Mouse (Mus musculus) myocyte (in vitro differentiated cells): Measurements from ENCODE around the gene Ttc19. TPM values are rescaled to one million over a fixed set of nuclear protein-coding genes. Genes with fewer than 3 reads are reported as not detected.
A peak's percentile ranks its signal among the peaks of the same experiment; 100 is the strongest.

Source experiments
- H3K27me3 ChIP-seq: one replicate; pipeline ENCODE4 v1.6.1; 2011; ENCODE audit not compliant: control insufficient read depth, insufficient read depth, insufficient read length
- H3K36me3 ChIP-seq: one replicate; pipeline ENCODE4 v1.6.1; 2011; ENCODE audit not compliant: control insufficient read depth, insufficient read depth
- H3K4me2 ChIP-seq: one replicate; pipeline ENCODE4 v1.6.1; 2011; ENCODE audit warnings: low read depth, control low read depth
- H3K4me3 ChIP-seq: one replicate; pipeline ENCODE4 v1.5.1; 2011; ENCODE audit warnings: mild to moderate bottlenecking, control low read depth, moderate library complexity
- H3K79me2 ChIP-seq: one replicate; pipeline ENCODE4 v1.6.1; 2011; ENCODE audit not compliant: control insufficient read depth, insufficient read depth
- H3ac ChIP-seq: one replicate; pipeline ENCODE4 v1.6.1; 2011; ENCODE audit not compliant: control insufficient read depth, insufficient read length
- CEBPB ChIP-seq: IDR thresholded peaks from 2 replicates; pipeline ENCODE4 v1.6.1; 2011; ENCODE audit warnings: mild to moderate bottlenecking, moderate library complexity; ENCODE audit not compliant: poor library complexity, insufficient read depth, severe bottlenecking
- E2F4 ChIP-seq: IDR thresholded peaks from one replicate; pipeline ENCODE4 v1.6.1; 2011; ENCODE audit warnings: mild to moderate bottlenecking, control low read depth, moderate library complexity; ENCODE audit not compliant: insufficient read depth
- MAX ChIP-seq: IDR thresholded peaks from one replicate; pipeline ENCODE4 v1.6.1; 2011; ENCODE audit warnings: low read depth, mild to moderate bottlenecking, control low read depth
- MYOD1 ChIP-seq, 3 experiments: IDR thresholded peaks; one replicate each; pipeline ENCODE4 v1.6.1; 2011; ENCODE audit warnings: control low read depth in 2 of 3, low read depth in 2 of 3, mild to moderate bottlenecking in 2 of 3, moderate library complexity in 1 of 3; ENCODE audit not compliant: insufficient read length in 2 of 3, control insufficient read depth in 1 of 3
- MYOG ChIP-seq, 3 experiments: IDR thresholded peaks; one replicate each; pipeline ENCODE4 v1.6.1; 2011; ENCODE audit warnings: control low read depth in 2 of 3, low read depth in 2 of 3, mild to moderate bottlenecking in 2 of 3; ENCODE audit not compliant: insufficient read length in 2 of 3, control insufficient read depth in 1 of 3, insufficient read depth in 1 of 3
- POLR2A ChIP-seq: IDR thresholded peaks from one replicate; pipeline ENCODE4 v1.6.1; 2011; ENCODE audit warnings: low read depth, mild to moderate bottlenecking, control low read depth, moderate library complexity; ENCODE audit not compliant: insufficient read length
- POLR2AphosphoS2 ChIP-seq: IDR thresholded peaks from one replicate; pipeline ENCODE4 v1.6.1; 2011; ENCODE audit warnings: low read depth, control low read depth; ENCODE audit not compliant: insufficient read length
- REST ChIP-seq: IDR thresholded peaks from one replicate; pipeline ENCODE4 v1.6.1; 2011; ENCODE audit warnings: mild to moderate bottlenecking, control low read depth, moderate library complexity; ENCODE audit not compliant: insufficient read depth, insufficient read length
- SRF ChIP-seq: IDR thresholded peaks from one replicate; pipeline ENCODE4 v1.6.1; 2011; ENCODE audit warnings: low read depth; ENCODE audit not compliant: control insufficient read depth, insufficient read length
- TCF12 ChIP-seq: IDR thresholded peaks from one replicate; pipeline ENCODE4 v1.6.1; 2011; ENCODE audit warnings: mild to moderate bottlenecking, control low read depth; ENCODE audit not compliant: poor library complexity, insufficient read depth, severe bottlenecking
- TCF3 ChIP-seq: IDR thresholded peaks from one replicate; pipeline ENCODE4 v1.6.1; 2011; ENCODE audit warnings: low read depth, control low read depth; ENCODE audit not compliant: insufficient read length
- USF1 ChIP-seq: IDR thresholded peaks from one replicate; pipeline ENCODE4 v1.6.1; 2011; ENCODE audit warnings: low read depth, mild to moderate bottlenecking, control low read depth, moderate library complexity
- polyA plus RNA-seq: library from polyadenylated mRNA; unstranded; fragments of >200 nt; fragmentation: generic; extraction: Trizol; gene quantifications from one replicate; pipeline ENCODE4 v1.2.1, GENCODE M21; 2012; ENCODE audit warnings: missing spikeins

Ttc19 gene
- polyA plus RNA-seq, 1 experiment: 9.4 TPM

DNA sequence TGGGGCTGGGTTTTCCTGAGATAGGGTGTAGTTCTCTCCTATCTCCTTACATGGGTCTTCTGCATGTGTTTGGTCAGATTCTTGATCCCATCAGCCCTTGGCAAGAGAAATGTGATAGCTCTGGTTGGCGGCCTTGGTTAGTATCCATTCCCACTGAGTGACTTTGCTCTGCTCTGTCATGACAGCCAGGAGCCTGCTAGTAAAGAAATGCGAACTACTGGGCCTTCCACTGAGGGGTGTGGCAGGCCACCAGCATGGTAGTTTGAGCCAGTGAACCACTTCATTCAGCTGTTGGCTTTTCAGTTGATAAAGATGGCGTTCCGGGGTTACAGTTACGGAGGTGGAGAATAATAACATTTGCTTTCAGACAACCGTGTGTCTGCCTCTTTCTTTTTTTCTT lies 17.6 kb downstream of the Ttc19 start:
- H3K4me3 ChIP-seq: no peak overlapping the region
- H3K79me2 ChIP-seq: no peaks in the 10 kb centered on the region
- H3K4me2 ChIP-seq: no peak overlapping the region
- TF ChIP-seq E2F4: no peak
- TF ChIP-seq MYOD1 (IDR thresholded peaks at IDR 0.05; ENCODE audit: control insufficient read depth in 1 of 3, insufficient read length in 2 of 3, low read depth in 2 of 3): peak in 1 of 3 experiments; percentile 7
- TF ChIP-seq MYOG (IDR thresholded peaks at IDR 0.05; ENCODE audit: control insufficient read depth in 1 of 3, insufficient read depth in 1 of 3, insufficient read length in 2 of 3, low read depth in 2 of 3): peak in 1 of 3 experiments; percentile 51
- no peak for TF ChIP-seq MAX
- H3K36me3 ChIP-seq: peaks cover 32% of the 10 kb centered on the region
- no peaks in the 10 kb centered on the region for H3K27me3 ChIP-seq
- H3ac ChIP-seq: no peak overlapping the region

DNA sequence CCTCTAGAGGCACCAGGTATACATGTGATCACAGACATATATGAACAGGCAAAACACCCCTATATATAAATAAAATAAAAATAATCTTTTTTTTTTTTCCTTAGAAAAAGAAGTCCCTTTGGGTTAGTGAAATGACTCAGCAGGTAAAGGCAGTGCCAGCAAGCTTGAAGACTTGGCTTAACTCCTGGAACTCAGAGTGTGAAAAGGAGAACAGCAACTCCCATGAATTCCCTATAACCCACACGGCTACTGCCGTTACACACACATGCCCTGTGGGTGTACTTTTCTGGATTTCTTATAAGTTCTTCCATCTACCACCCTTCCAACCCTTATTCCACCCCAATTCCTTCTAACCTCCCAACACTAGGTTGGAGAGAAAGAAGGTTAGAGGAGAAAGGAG lies 24.6 kb downstream of the Ttc19 start:
- Histone ChIP-seq H3K79me2 (no peaks in the 10 kb centered on the region), H3K27me3 (no peaks in the 10 kb centered on the region), H3ac (no peak overlapping the region), H3K4me3 (no peak overlapping the region), H3K4me2 (no peak overlapping the region), H3K36me3 (peaks cover 42% of the 10 kb centered on the region)
- no peak for TF ChIP-seq USF1
- TF ChIP-seq E2F4: no peak
- TF ChIP-seq MAX: no peak
- no peak for TF ChIP-seq MYOD1 (IDR thresholded peaks at IDR 0.05; ENCODE audit: control insufficient read depth in 1 of 3, insufficient read length in 2 of 3, low read depth in 2 of 3)
- no peak for TF ChIP-seq MYOG (IDR thresholded peaks at IDR 0.05; ENCODE audit: control insufficient read depth in 1 of 3, insufficient read depth in 1 of 3, insufficient read length in 2 of 3, low read depth in 2 of 3)
- TF ChIP-seq TCF3: no peak
- no peak for TF ChIP-seq SRF
- TF ChIP-seq REST: no peak
- no peak for TF ChIP-seq POLR2A
- TF ChIP-seq CEBPB: no peak
- no peak for TF ChIP-seq POLR2AphosphoS2
- no peak for TF ChIP-seq TCF12

DNA sequence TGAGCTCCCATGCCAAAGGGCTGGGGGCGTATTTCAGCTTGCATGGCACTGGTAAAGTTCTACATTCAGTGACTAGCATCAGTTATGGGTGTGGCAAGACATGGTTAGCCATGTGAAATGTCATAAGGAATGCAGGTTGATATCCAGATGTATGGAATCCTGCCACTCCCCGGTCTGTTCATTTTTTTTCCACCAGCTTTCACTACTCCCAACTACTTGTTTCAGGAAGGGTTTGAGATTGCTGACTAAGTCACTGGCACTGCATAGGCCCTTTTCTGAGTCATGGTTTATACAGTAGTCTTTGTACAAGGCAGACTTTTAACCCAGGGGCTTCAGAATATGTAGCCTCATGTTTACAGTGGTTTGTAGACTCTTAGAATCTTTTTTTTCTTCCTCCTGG lies 28.0 kb downstream of the Ttc19 start:
- no peak overlapping the region for H3K4me2 ChIP-seq

DNA sequence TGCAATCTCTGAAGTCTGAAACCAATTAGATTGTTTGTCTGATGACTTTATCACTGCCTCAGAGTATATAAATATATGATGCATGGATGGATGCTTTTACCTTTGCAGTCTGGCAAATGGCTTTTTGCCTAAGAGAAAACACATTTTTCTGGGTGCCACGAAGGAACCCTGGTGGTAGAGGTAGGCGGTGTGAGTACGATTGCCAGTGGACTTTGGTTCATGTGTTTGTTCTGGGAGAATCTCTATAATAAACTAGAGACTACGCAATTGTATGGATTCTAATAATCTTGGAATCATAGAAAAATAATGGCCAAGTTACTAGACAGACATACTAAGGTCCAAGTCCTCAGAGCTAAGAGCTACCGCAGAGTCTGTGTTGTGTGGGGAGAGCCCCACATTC lies 33.7 kb downstream of the Ttc19 start:
- H3ac ChIP-seq: no peak overlapping the region
- H3K4me2 ChIP-seq: no peak overlapping the region
- no peak overlapping the region for H3K4me3 ChIP-seq
- TF ChIP-seq MYOD1 (IDR thresholded peaks at IDR 0.05; ENCODE audit: control insufficient read depth in 1 of 3, insufficient read length in 2 of 3, low read depth in 2 of 3) (no peak), TCF12 (no peak), MYOG (IDR thresholded peaks at IDR 0.05; ENCODE audit: control insufficient read depth in 1 of 3, insufficient read depth in 1 of 3, insufficient read length in 2 of 3, low read depth in 2 of 3) (no peak), POLR2A (no peak), TCF3 (no peak), E2F4 (no peak), USF1 (no peak), POLR2AphosphoS2 (no peak), REST (no peak), SRF (no peak), MAX (no peak), CEBPB (no peak)
- no peaks in the 10 kb centered on the region for H3K79me2 ChIP-seq
- H3K36me3 ChIP-seq: peaks cover 66% of the 10 kb centered on the region
- H3K27me3 ChIP-seq: no peaks in the 10 kb centered on the region

More for the DNA sequence above, 28.0 kb downstream of the Ttc19 start:
- Histone ChIP-seq H3ac (no peak overlapping the region), H3K36me3 (peaks cover 63% of the 10 kb centered on the region), H3K4me3 (no peak overlapping the region), H3K79me2 (no peaks in the 10 kb centered on the region), H3K27me3 (no peaks in the 10 kb centered on the region)
- TF ChIP-seq MYOD1 (IDR thresholded peaks at IDR 0.05; ENCODE audit: control insufficient read depth in 1 of 3, insufficient read length in 2 of 3, low read depth in 2 of 3): no peak

DNA sequence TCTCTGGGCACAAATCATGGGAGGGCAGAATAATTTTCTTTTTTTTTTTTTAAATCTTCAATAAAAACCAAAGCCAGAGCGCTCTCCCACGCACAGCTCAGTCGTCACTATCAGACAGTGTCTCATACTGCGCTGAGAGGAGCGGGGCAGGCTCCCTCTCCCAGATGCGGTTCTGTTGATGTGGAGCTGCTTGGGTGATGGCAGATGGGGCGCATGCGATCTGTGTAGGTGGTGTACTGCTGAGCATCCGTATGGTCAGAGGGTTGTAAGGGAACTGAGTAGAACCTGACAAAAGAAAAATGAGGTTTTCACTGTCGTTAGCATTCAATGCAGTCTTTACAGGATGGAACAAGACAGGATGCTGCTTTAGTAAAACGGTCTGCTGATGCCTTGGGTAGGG lies 36.5 kb downstream of the Ttc19 start:
- Histone ChIP-seq H3ac (no peak overlapping the region), H3K4me2 (no peak overlapping the region), H3K4me3 (no peak overlapping the region), H3K27me3 (no peaks in the 10 kb centered on the region), H3K36me3 (peaks cover 85% of the 10 kb centered on the region), H3K79me2 (no peaks in the 10 kb centered on the region)
- TF ChIP-seq MAX: no peak
- TF ChIP-seq POLR2A: no peak
- TF ChIP-seq CEBPB: no peak
- no peak for TF ChIP-seq POLR2AphosphoS2
- TF ChIP-seq E2F4: no peak
- TF ChIP-seq MYOG (IDR thresholded peaks at IDR 0.05; ENCODE audit: control insufficient read depth in 1 of 3, insufficient read depth in 1 of 3, insufficient read length in 2 of 3, low read depth in 2 of 3): no peak
- TF ChIP-seq USF1: no peak
- no peak for TF ChIP-seq TCF3
- TF ChIP-seq TCF12: no peak
- TF ChIP-seq MYOD1 (IDR thresholded peaks at IDR 0.05; ENCODE audit: control insufficient read depth in 1 of 3, insufficient read length in 2 of 3, low read depth in 2 of 3): no peak
- no peak for TF ChIP-seq SRF
